Mouse (Mus musculus) lung, embryonic 14.5 days (tissue): ENCODE results near the gene Frmd4b. TPM values are rescaled to one million over a fixed set of nuclear protein-coding genes. Genes with fewer than 3 reads are reported as not detected.
A peak's percentile ranks its signal among the peaks of the same experiment; 100 is the strongest.

Source experiments
- ATAC-seq: fragments of 200-750 bp; cut with Nextera tagmentation; 2 replicates; pipeline ENCODE4 v1.8.0; 2017; ENCODE audit warnings: mild to moderate bottlenecking, moderate TSS enrichment, moderate library complexity; ENCODE audit not compliant: insufficient read depth
- DNase-seq: peaks from one replicate; pipeline ENCODE4 v3.0.0-alpha.2; 2015
- H3K27ac ChIP-seq: fragments of 300-500 bp; sonication (generic); 2 replicates; pipeline ENCODE4 v1.5.1; 2014; ENCODE audit warnings: low read depth, mild to moderate bottlenecking, moderate library complexity
- H3K27me3 ChIP-seq: fragments of 300-500 bp; sonication (generic); 2 replicates; pipeline ENCODE4 v1.6.1; 2014; ENCODE audit warnings: low read length, control low read depth; ENCODE audit not compliant: insufficient read depth
- H3K36me3 ChIP-seq: fragments of 300-500 bp; sonication (generic); 2 replicates; pipeline ENCODE4 v1.6.1; 2014; ENCODE audit warnings: control low read depth; ENCODE audit not compliant: insufficient read depth
- H3K4me1 ChIP-seq: fragments of 300-500 bp; sonication (generic); 2 replicates; pipeline ENCODE4 v1.6.1; 2014; ENCODE audit warnings: antibody characterized with exemption, control low read depth; ENCODE audit not compliant: insufficient read depth
- H3K4me2 ChIP-seq: fragments of 300-500 bp; sonication (generic); 2 replicates; pipeline ENCODE4 v1.6.1; 2014; ENCODE audit warnings: mild to moderate bottlenecking
- H3K4me3 ChIP-seq: fragments of 300-500 bp; sonication (generic); 2 replicates; pipeline ENCODE4 v1.5.1; 2014; ENCODE audit warnings: low read depth, low read length
- H3K9ac ChIP-seq: fragments of 300-500 bp; sonication (generic); 2 replicates; pipeline ENCODE4 v1.6.1; 2014
- H3K9me3 ChIP-seq: fragments of 300-500 bp; sonication (generic); 2 replicates; pipeline ENCODE4 v1.6.1; 2016; ENCODE audit warnings: low read depth, low read length, control low read depth
- CTCF ChIP-seq: IDR thresholded peaks from 2 replicates; pipeline ENCODE4 v1.5.1; 2016; ENCODE audit warnings: antibody characterized with exemption, low read depth
- WGBS: fragments of 180-500 bp; shearing (Covaris S2); extraction: QIAGEN DNeasy Blood & Tissue Kit; methylation state at CpG from one replicate; pipeline ENCODE4 v1.1.7; 2014; 5-methylcytosine and 5-hydroxymethylcytosine counted together
- polyA plus RNA-seq: library from polyadenylated mRNA; unstranded; fragments of >200 nt; fragmentation: Nextera tagmentation; extraction: Ambion mirVana; gene quantifications from 2 replicates; pipeline ENCODE4 v1.2.1, GENCODE M21; 2014

Frmd4b gene
- polyA plus RNA-seq, 1 experiment from 2014 or later, result 20.8 TPM

DNA sequence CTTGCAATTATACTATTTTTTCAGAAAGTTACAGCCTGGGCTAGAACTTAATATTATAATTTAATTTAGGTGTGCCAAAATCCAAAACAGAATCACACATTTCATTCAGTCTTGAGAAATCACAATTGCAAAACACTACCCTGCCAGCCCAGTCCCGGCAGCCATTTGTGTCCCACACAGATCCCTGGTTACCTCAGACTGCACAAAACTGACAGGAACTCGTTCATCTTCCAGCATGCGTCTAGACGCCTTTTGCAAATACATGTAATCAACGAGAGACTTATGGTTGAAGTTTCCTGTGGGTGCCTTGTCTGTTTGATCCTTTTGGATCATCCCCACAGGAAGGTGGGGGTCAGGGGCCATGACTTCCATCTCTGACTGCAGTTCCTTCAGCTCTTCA is 365.3 kb downstream of the Frmd4b start:
- Histone ChIP-seq H3K4me1 (peaks cover 5% of the 10 kb centered on the region; the same call in 1 of the 2 replicates), H3K27me3 (no peaks in the 10 kb centered on the region), H3K4me2 (no peak overlapping the region), H3K4me3 (no peak overlapping the region), H3K36me3 (no peaks in the 10 kb centered on the region), H3K9me3 (no peaks in the 10 kb centered on the region), H3K27ac (no peak overlapping the region), H3K9ac (no peak overlapping the region)
- no peak for TF ChIP-seq CTCF
- peak; percentile 9 for DNase-seq
- ATAC-seq, result no peak
- WGBS, result 23% methylated on average over 5 of the region's 5 CpGs

DNA sequence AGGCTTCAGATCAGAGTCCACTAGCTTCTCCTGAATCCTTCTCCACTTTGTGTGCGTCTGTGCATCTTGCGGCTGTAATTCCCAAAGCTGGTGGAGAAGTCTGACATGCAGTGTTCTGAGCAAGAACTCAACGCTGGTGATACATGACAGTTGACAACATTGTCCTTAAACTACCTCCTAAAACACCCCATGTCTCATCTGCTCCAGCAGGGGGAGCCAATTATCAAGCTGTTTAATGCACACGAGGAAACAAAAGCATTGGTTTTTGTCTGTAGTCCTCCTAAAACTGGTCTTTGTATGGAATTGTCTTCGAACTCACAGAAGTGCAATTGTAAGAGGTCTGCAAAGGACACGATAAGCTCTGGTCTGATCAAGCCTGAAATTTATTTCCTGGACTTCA is 366.4 kb downstream of the Frmd4b start:
- H3K36me3 ChIP-seq, result no peaks in the 10 kb centered on the region
- WGBS, result 40% methylated on average over 6 of the region's 6 CpGs
- H3K4me2 ChIP-seq, result no peak overlapping the region
- H3K27me3 ChIP-seq, result no peaks in the 10 kb centered on the region
- peak; percentile 83 for TF ChIP-seq CTCF
- DNase-seq (peak; percentile 86), ATAC-seq (no peak)
- peaks cover 5% of the 10 kb centered on the region; the same call in 1 of the 2 replicates for H3K4me1 ChIP-seq
- no peak overlapping the region for H3K9ac ChIP-seq
- H3K9me3 ChIP-seq, result no peaks in the 10 kb centered on the region
- H3K27ac ChIP-seq, result no peak overlapping the region
- H3K4me3 ChIP-seq, result no peak overlapping the region

DNA sequence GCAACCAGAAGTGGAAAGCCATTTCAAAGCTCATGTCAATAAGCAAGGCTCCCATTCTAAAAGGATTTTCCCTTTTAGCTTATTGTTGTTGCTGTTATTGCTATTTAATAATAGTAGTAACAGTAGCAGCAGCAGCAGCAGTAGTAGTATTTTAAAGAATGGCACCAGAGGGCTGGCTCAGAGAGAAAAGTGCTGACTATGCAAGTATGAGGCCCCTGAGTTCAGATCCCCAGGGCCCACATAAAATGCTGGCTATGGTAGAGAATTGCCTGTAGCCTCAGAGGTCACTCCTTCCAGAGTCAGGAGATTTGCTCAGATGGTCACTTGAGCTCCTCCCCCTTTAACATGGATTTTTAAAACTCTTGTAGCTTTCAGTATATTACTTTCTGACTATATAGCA is 372.1 kb downstream of the Frmd4b start:
- ATAC-seq (no peak), DNase-seq (no peak)
- Histone ChIP-seq H3K36me3 (no peaks in the 10 kb centered on the region), H3K4me1 (no peaks in the 10 kb centered on the region), H3K9me3 (no peaks in the 10 kb centered on the region), H3K9ac (no peak overlapping the region), H3K4me3 (no peak overlapping the region), H3K27ac (no peak overlapping the region), H3K27me3 (no peaks in the 10 kb centered on the region), H3K4me2 (no peak overlapping the region)
- no peak for TF ChIP-seq CTCF

DNA sequence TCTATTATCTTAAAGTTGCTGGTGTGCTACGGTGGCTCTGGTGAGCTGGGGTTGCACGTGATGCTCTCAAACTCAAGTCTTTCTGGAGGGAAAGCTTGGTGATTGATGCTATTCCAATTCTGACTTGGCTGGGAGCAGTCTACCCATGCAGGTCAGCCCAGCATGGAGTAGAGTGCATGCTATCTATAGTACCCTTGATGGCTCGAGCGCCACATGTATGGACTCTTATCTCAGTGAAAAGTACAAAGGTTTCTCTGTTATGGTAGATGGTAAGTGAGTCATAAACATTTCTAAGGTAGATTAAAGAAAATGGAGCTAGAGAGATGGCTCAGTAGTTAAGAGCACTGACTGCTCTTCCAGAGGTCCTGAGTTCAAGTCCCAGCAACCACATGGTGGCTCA is 374.8 kb downstream of the Frmd4b start:
- Histone ChIP-seq H3K27me3 (no peaks in the 10 kb centered on the region), H3K4me1 (no peaks in the 10 kb centered on the region), H3K4me2 (no peak overlapping the region), H3K9ac (no peak overlapping the region), H3K9me3 (no peaks in the 10 kb centered on the region; the same call in 1 of the 2 replicates), H3K36me3 (no peaks in the 10 kb centered on the region), H3K27ac (no peak overlapping the region), H3K4me3 (no peak overlapping the region)
- ATAC-seq (no peak), DNase-seq (no peak)
- 74% methylated on average over 4 of the region's 4 CpGs for WGBS
- TF ChIP-seq CTCF, result no peak

DNA sequence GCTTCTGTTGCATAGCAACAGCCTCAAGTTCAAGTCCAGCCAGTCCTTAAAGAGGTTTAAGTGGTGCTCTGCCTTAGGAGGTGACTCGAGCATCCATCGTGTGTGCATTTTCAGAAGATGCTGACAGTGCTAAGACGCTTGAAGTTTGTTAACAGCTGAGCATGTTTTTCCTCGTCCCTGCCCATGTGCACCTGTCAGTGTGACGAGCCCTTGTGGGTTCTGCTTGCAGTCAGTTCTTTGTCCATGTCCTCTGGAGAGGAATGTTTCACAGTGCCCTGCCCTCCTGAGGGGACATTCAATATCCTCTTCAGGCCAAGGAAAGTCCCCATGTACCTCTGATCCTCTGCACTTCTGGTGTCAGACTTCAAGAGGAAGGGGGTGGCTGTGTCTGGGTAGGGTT is 377.2 kb downstream of the Frmd4b start:
- 71% methylated on average over 5 of the region's 5 CpGs for WGBS
- DNase-seq (no peak), ATAC-seq (no peak)
- Histone ChIP-seq H3K4me2 (no peak overlapping the region), H3K4me1 (no peaks in the 10 kb centered on the region), H3K27me3 (no peaks in the 10 kb centered on the region), H3K9ac (no peak overlapping the region), H3K36me3 (no peaks in the 10 kb centered on the region), H3K4me3 (no peak overlapping the region), H3K27ac (no peak overlapping the region), H3K9me3 (no peaks in the 10 kb centered on the region; the same call in 1 of the 2 replicates)
- no peak for TF ChIP-seq CTCF

DNA sequence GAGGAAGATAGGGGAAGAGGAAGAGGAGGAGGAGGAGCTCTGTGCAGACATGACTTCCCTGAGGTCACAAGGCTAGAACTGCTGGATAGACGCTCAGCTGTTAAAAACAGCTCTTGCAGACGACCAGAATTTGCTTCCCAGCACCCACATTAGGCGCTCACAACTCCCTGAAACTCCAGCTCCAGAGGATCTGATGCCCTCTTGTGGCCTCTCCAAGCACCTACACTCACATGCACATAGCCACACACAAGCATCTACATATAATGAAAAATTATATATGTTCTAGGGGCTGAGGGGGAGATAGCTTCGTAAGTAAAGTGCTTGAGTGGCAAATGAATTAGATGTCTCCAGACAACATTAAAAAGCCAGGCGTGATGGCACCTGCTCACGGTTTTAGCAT is 378.0 kb downstream of the Frmd4b start:
- H3K9me3 ChIP-seq, result no peaks in the 10 kb centered on the region; the same call in 1 of the 2 replicates
- no peak overlapping the region for H3K4me3 ChIP-seq
- TF ChIP-seq CTCF, result peak; percentile 23; the same call in 1 of the 2 replicates
- no peaks in the 10 kb centered on the region for H3K4me1 ChIP-seq
- DNase-seq, result no peak
- no peak overlapping the region for H3K9ac ChIP-seq
- H3K27ac ChIP-seq, result no peak overlapping the region
- no peak overlapping the region for H3K4me2 ChIP-seq
- no peaks in the 10 kb centered on the region for H3K36me3 ChIP-seq
- ATAC-seq, result no peak
- H3K27me3 ChIP-seq, result no peaks in the 10 kb centered on the region
- 89% methylated on average over 6 of the region's 6 CpGs for WGBS

Other genes with a start within 250 kb of the Frmd4b start
- 1.4 and 2.0 TPM in 2 replicates for gene Mitf, start 189.5 kb upstream of the Frmd4b start, polyA plus RNA-seq